Mouse (Mus musculus): ENCODE data around the gene Tmem201.

The Tmem201 gene

DNA sequence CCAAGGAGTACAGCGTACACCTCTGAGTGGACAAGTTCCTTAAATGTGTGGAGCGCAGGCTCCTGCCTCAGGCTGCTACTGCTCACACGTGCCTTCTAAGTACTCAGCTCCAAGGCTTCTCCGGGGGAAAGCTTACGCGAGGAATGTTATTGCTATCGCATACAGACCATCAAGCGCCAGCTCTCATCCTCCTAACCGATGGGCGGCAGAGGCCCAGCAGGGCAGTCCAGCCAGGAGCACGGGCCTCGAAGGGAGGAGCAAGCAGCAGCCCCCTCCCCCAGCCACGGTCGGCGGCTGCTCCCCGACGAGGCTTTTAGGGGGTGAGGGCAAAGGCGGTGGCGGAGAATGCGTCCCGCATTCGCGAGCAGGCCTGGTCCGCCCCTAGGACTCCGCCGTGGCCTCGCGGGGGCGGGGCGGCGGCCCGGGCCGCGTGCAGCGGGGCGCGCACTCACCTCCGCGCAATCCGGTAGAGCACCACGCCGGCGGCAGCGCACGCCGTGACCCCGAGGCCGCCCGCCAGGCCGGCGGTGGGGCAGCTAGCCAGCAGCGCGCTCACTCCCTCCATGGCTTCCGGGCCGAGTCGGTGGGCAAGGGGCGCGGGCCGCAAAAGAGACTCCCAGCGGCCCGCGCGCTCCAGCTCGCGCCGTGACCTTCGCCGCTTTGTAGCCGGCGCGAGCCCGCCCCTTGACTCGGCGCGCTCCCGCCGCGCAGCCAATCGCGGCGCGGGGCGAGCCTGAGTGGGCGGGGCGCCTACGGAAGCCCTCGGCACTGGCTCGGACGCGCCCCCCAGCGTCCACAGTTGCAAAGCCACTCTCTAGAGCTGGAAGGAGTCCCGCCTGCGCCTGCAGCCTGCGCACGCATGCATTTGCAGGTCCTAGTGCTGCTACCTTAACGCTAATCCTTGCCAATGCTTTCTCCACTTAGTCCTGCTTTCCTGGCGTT, at the start of gene Tmem201:
Tmem201 (minus strand) TSS at position 662 of the 942 bp plus-strand sequence.
- TF ChIP-seq GATA4 (IDR thresholded peaks at IDR 0.05; ENCODE audit: insufficient replicate concordance, low read length), result no peak

DNA sequence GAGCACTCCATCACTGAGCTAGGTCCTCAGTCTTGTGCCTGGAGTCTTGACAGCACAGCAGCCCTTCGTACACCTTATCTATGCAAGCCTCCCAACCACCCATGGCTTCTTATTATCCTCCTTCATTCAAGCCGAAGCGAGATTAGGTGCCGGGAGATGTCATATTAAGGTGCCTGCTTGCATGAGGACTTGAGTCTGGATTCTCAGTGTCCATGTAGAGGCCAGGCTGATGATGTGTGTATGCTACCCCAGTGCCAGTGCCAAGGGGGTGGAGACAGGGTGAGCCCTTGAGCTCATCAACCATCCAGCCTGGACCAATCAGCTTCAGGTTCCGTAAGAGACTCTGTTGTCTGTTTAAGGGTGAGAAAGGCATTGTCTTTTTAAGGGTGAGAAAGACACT, 47.1 kb upstream of the Tmem201 start:
- no peak for TF ChIP-seq GATA4 (IDR thresholded peaks at IDR 0.05; ENCODE audit: insufficient replicate concordance, low read length)

DNA sequence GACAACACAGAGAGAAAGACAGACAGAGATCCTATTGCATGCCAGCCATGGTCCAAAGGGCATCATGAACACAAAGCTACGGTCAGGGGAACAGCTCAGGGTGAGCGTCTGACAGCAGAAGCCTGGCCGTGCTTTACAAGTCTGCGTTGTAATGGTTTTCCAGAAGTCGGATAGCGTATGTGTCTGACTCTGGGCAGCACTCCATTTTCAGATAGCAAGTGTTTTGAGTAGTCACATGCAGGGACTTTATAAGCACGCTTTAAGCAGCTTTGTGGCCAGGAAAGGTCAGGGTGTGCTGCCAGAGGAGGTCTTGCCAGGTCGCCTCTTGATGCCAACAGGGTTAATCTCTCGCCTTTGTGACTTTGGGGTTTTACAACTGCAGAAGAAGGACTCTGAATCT, 46.5 kb upstream of the Tmem201 start:
- no peak for TF ChIP-seq GATA4 (IDR thresholded peaks at IDR 0.05; ENCODE audit: insufficient replicate concordance, low read length)

DNA sequence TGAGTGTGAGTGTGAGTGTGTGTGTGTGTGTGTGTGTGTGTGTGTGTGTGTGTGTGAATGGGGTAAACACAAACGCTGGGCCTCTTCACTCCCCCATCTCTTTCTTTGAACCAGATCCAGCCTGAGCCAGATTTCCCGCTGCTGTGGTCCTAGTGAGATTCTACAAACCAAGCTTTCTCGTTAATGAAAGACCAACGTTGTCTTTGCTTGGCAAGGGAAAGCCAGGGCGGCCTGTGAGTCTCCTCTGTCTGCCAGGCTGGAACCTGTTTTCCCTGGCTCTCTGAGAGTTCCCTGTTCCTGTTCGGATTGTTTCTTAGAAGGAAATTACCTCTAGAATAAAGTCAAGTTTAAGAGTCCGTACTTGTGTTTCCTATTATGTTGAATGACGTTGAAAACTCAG, 45.1 kb upstream of the Tmem201 start:
- no peak for TF ChIP-seq GATA4 (IDR thresholded peaks at IDR 0.05; ENCODE audit: insufficient replicate concordance, low read length)

DNA sequence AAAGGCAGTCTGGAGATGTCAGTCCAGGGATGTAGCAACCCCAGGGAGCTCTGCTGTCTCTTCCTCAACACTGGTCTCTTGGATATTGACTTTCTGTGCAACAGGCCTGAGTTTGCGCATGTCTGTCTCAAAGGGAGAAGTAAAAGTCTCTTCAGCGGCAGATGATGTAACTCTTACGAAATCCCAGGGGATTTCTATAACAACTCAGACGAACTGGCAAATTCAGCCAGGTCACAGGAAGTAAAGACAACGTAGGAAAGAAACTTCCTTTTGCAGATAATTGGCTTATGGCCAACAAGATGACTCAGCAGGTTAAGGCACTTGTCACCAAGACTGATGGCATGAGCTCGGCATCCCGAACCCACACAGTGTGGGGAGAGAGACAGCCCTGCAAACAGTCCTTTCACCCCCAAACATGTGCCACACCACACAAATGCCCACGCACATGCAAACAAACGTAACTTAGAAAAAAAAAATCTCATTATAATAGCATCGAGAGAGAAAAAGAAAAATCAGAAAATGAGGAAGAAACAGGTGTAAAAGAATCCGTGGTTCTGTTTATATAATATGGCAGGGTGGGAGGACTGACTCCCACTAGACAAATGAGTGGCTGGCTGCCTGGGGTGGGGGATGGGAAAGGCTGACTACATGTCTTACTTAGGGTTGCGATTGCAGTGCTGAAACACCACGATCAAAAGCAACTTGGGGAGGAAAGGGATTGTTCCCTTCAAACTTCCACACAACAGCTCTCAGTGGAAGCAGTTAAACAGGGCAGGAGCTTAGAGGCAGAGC, 42.9 kb upstream of the Tmem201 start:
- TF ChIP-seq GATA4 (IDR thresholded peaks at IDR 0.05; ENCODE audit: insufficient replicate concordance, low read length), result no peak

DNA sequence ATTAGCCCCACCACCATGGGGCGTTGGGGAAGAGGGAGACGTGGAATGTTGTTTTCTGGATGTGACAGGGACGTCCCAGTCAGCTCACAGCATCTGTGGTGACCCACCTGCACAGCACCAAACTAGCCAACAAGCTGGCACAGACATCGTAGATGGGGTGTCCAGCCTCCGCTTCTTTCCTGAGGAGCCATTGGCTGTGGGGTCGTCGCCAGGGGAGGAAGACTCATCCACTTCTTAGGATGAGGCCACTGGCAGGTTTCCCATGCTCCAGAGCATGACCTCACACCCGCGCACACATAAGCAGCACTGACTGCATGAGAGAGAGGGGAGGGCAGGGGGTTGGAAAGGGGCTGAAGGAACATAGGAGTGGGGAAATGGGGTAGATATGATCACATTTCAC, 42.1 kb upstream of the Tmem201 start:
- TF ChIP-seq GATA4 (IDR thresholded peaks at IDR 0.05; ENCODE audit: insufficient replicate concordance, low read length), result no peak

DNA sequence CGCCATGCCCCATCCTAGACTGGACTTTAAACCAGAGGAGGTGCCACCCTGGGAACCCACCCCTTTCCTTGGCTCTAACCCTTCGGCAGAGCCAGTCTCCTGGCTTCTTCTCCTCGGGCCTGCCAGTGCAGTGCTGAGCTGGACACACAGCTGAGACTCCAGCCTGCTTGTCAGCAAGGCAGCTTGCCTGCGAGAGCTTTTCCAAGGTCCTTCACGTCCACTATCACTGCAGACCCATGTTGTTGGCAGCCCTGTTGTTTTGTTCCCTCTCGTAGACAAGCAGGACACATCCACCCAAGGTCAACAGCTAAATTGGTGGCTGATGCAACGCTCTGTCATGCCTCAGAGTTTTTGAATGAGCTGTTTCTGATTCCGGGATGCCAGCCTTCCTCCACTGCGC, 39.3 kb upstream of the Tmem201 start:
- TF ChIP-seq GATA4 (IDR thresholded peaks at IDR 0.05; ENCODE audit: insufficient replicate concordance, low read length), result no peak

DNA sequence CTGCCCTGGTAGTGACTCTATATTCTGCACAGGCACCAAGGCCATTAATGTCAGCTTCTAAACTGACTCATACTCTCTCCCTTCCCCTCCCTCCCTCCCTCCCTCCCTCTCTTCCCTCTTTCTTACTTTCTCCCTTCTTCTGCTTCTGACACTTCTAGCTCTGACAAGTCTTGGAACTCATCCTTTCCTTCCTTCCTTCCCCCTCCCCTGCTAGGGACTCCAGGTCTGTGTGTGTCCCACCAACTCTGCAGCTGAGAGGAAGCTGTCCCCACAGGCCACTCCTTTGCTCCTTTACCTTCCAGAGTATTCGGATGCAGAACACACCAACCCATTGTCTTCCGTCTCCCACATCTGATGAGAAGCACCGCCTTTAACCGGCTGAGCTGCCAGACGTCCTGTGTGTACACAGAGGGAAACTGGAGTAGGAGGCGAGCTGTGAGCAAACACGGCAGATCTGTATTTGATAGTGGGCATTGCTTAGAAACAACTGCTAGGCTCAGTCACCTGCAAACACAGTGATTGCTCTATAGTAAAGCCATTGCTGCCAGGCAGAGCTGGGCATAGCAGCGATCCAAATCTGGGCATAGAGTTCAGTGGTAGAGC, 38.0 kb upstream of the Tmem201 start:
- peak; percentile 7; the same call in 1 of the 2 replicates for TF ChIP-seq GATA4 (IDR thresholded peaks at IDR 0.05; ENCODE audit: insufficient replicate concordance, low read length)

DNA sequence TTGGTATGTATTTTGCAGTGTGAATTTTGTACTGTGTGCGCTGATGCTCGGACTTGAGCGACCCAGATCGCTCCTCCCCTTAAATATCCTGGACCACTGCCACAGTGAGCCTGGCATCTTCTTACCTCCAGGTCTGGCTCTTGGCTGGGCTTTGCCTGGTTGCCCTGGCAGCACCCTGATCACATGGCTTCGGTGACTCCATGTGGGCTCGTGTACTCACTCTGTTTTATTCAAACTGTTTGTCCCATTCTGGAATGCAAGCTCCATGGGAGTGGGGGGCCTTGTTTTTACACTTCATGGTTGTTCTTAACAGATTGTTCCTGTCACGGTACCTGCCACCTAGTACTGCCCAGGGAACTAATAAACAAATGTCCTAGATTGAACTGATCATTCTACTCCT, 37.5 kb upstream of the Tmem201 start:
- no peak for TF ChIP-seq GATA4 (IDR thresholded peaks at IDR 0.05; ENCODE audit: insufficient replicate concordance, low read length)

DNA sequence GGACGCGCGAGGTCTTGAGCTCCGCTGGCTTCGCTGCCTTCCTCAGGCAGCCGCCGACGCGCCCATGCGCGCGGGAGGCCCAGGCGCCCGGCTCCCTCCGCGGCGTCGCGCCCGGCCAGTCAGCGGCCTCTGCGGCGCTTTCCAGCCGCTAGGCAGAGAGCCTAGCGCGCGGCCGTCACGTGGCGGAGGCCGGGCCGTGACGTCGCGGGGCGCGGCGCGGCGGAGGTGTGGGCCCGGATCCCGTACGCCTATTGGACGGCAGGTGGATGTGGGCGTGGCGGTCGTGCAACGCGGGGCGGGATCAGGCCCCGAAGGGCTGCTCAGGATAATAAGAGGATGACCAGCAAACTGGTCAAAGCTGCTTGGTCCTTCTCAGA, 36.2 kb upstream of the Tmem201 start, which contains the start of gene Slc25a33:
Slc25a33 (minus strand) TSS at position 184 of the 377 bp plus-strand sequence.
- peak; percentile 9; the same call in 1 of the 2 replicates for TF ChIP-seq GATA4 (IDR thresholded peaks at IDR 0.05; ENCODE audit: insufficient replicate concordance, low read length)

DNA sequence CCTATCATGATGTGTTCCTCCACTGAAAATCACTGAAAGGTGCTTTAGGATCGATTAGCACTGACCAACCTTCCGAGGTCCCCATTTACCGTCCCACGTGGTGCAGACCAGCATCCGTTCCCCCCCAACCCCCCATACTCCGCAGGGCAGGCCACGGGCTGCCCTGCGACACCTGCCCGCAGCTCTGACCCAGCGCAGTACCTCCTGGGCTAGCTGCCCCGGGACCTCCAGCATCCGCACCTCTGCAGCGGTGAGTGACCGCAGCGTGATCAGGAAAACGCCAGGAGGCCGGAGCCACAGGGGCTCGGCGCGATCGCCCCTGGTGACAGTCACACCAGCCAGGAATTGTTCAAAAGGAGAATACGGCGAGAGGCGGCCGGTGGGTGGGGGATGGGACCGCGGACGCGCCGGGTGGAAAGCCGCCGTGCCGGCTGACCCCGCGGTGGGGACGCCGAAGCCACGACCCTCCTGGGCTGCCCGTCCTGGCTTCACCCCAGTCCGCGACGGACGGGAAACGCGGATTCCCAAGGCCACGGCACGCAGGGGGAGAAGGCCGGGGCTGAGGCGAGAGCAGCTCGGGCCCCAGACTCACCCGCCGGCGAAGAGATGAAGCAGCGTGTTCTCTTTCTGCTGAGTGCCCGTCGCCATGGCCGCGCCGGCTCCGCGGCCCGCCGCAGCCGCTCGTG, 35.7 kb upstream of the Tmem201 start:
- no peak for TF ChIP-seq GATA4 (IDR thresholded peaks at IDR 0.05; ENCODE audit: insufficient replicate concordance, low read length)

DNA sequence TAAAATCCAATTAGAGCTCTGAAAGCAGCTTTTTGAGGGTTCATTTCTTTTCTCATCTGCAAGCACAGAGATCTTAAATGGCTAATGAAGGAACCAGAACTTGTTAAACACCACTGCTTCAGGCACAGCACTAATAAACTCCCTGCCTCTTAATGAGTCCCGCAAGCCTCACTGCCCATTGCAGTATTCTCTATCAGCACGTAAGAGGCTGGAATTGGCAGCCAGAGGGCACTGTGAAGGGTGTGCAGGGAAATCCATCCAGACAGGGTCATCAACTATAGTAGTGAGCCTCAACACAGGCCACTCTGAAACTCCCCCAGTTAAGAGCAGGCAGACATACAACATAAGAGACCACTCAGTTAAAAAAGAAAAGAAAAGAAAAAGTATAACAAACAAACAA, 34.5 kb upstream of the Tmem201 start:
- TF ChIP-seq GATA4 (IDR thresholded peaks at IDR 0.05; ENCODE audit: insufficient replicate concordance, low read length), result no peak

DNA sequence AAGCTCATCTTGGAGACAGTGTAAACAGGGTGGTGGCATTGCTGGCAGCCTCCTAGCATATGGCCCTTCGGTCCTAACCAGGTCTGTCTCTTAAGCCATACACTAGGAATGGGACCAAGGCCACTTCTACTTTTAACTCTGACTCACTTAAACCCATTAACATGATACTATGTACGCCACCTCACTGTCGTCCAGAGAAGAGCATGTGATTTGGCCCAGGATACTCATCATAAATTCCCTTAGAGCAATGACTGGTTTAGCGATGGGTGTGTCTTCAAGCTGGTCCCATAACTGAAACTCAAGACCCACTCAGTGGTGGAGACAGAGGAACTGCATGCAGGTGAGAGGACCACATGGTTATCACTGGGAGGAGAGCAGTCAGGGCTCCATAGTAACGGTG, 27.4 kb upstream of the Tmem201 start:
- no peak for TF ChIP-seq GATA4 (IDR thresholded peaks at IDR 0.05; ENCODE audit: insufficient replicate concordance, low read length)

DNA sequence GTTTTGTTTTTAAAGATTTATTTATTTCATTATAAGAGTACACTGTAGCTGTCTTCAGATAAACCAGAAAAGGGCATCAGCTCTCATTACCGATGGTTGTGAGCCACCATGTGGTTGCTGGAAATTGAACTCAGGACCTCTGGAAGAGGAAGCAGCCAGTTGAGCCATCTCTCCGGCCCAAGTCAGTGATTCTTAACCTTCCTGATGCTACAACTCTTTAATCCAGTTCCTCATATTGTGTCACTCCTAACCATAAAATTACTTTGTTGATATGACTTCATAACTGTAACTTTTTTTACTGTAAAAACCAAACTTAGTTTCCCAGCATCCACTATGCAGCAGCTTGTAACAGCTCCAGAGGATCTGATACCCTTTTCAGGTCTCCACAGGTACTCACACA, 25.5 kb upstream of the Tmem201 start:
- TF ChIP-seq GATA4 (IDR thresholded peaks at IDR 0.05; ENCODE audit: insufficient replicate concordance, low read length), result no peak

DNA sequence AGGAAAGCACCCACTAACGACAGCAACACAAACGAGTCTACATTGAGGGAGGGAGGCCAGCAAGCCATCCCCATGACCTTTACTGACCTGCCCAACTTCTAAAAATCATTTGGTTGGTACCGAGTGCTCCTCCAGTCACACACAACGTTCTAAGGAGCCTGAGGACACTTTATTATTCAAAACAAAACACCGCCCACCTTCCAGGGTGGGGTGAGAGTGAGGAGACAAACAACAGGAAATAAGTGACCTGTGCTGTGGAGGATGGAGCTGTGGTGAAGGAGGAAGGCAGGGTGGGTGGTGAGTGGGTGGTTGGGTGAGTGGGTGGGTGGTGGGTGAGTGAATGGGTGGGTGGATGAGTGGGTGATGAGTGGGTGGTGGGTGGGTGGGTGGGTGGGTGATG, 21.7 kb upstream of the Tmem201 start:
- no peak for TF ChIP-seq GATA4 (IDR thresholded peaks at IDR 0.05; ENCODE audit: insufficient replicate concordance, low read length)

All from liver, adult (tissue).